Mouse (Mus musculus) heart, adult 18-20 months (tissue): ENCODE results near the gene Rp9. TPM values are rescaled to one million over a fixed set of nuclear protein-coding genes. Genes with fewer than 3 reads are reported as not detected.
A peak's percentile ranks its signal among the peaks of the same experiment; 100 is the strongest.
"Not testable (repeated sequence)": the region's sequence is repeated elsewhere in the genome, so short reads cannot be mapped to it uniquely, and the experiment has no call there.

Experiments used
- DNase-seq, 2 experiments: peaks; one replicate each; pipeline ENCODE4 v3.0.0; 2021 to 2022; ENCODE audit warnings: mixed read lengths in 1 of 2
- total RNA-seq, 2 experiments: library from RNA; stranded (reverse); gene quantifications; 2 replicates each; pipeline ENCODE4 v1.2.3; 2021

The Rp9 gene
- total RNA-seq, 2 experiments from 2014 or later: 39.2 to 39.6 TPM

- DNase-seq: peak; percentile 47 to 60
These were observed 7.6 kb downstream of the Rp9 start for GRCm38 (mm10) chr9:22461946-22462345.

GRCm38 (mm10) chr9:22457142-22457835 is 12.3 kb downstream of the Rp9 start:
- DNase-seq: peak; percentile 26 to 38

GRCm38 (mm10) chr9:22455041-22455440 is 14.5 kb downstream of the Rp9 start:
- DNase-seq: no peak

GRCm38 (mm10) chr9:22453990-22454389 is 15.6 kb downstream of the Rp9 start, which contains the start of gene Gm17545:
Gm17545 (plus strand) TSS chr9:22454290.
- DNase-seq: not testable (repeated sequence)

GRCm38 (mm10) chr9:22453501-22453924 is 16.0 kb downstream of the Rp9 start:
- no peak for DNase-seq

GRCm38 (mm10) chr9:22452697-22453096 is 16.8 kb downstream of the Rp9 start:
- no peak for DNase-seq

- no peak for DNase-seq
These were observed 20.3 kb downstream of the Rp9 start for GRCm38 (mm10) chr9:22449209-22449608.

- DNase-seq: no peak
These were observed 21.1 kb downstream of the Rp9 start for GRCm38 (mm10) chr9:22448420-22448819.

GRCm38 (mm10) chr9:22447213-22447612 is 22.3 kb downstream of the Rp9 start:
- DNase-seq: peak in 1 of 2 experiments; percentile 19

- DNase-seq: no peak
These were observed 24.4 kb downstream of the Rp9 start for GRCm38 (mm10) chr9:22445123-22445522.

GRCm38 (mm10) chr9:22443157-22443556 is 26.4 kb downstream of the Rp9 start:
- DNase-seq: no peak

- DNase-seq: no peak
These were observed 30.7 kb downstream of the Rp9 start for GRCm38 (mm10) chr9:22438826-22439225.

- DNase-seq: no peak
These were observed 35.4 kb downstream of the Rp9 start for GRCm38 (mm10) chr9:22434101-22434500.

- no peak for DNase-seq
These were observed 36.3 kb downstream of the Rp9 start for GRCm38 (mm10) chr9:22433221-22433620.

GRCm38 (mm10) chr9:22430315-22430840 is 39.2 kb downstream of the Rp9 start:
- DNase-seq: no peak

- DNase-seq: peak; percentile 4 to 22
These were observed 39.9 kb downstream of the Rp9 start for GRCm38 (mm10) chr9:22429533-22430241.

- no peak for DNase-seq
These were observed 40.7 kb downstream of the Rp9 start for GRCm38 (mm10) chr9:22428666-22429410.

GRCm38 (mm10) chr9:22428028-22428665 is 41.4 kb downstream of the Rp9 start:
- DNase-seq: no peak

- DNase-seq: no peak
These were observed 44.8 kb downstream of the Rp9 start for GRCm38 (mm10) chr9:22424719-22425118.

GRCm38 (mm10) chr9:22424196-22424595 is 45.3 kb downstream of the Rp9 start:
- no peak for DNase-seq

GRCm38 (mm10) chr9:22423507-22423906 is 46.0 kb downstream of the Rp9 start:
- no peak for DNase-seq

- no peak for DNase-seq
These were observed 47.0 kb downstream of the Rp9 start for GRCm38 (mm10) chr9:22422559-22422958.
